Mouse (Mus musculus) cortical plate, adult 2 months (tissue): ENCODE data around the gene Stc2.

ENCODE experiments used
- CTCF ChIP-seq: fragments of 200-500 bp; IDR thresholded peaks from 2 replicates; pipeline ENCODE4 v1.5.1; 2011; ENCODE audit warnings: mild to moderate bottlenecking, control low read depth, low read length; ENCODE audit not compliant: insufficient read depth; ENCODE audit errors: extremely low read depth
- POLR2A ChIP-seq: fragments of 200-500 bp; IDR thresholded peaks from 2 replicates; pipeline ENCODE4 v1.6.1; 2011; ENCODE audit warnings: mild to moderate bottlenecking, low read length, control low read depth; ENCODE audit not compliant: insufficient read depth; ENCODE audit errors: extremely low read depth

- TF ChIP-seq CTCF: no peak
- TF ChIP-seq POLR2A: no peak
Observed at GRCm38 (mm10) chr11:31368965-31369647, 768 bp downstream of the Stc2 start.
